Mouse (Mus musculus) R1 (cell line): Measurements from ENCODE around the gene Aldh1a1.

Source experiments
- DNase-seq: peaks from one replicate; pipeline ENCODE4 v3.0.0-alpha.2; 2018; ENCODE audit warnings: low read depth, low spot score

Aldh1a1 gene

GRCm38 (mm10) chr19:20653082-20653676 is 160.7 kb downstream of the Aldh1a1 start:
- DNase-seq: no peak

- DNase-seq: no peak
These were observed 161.8 kb downstream of the Aldh1a1 start for GRCm38 (mm10) chr19:20654141-20654873.

GRCm38 (mm10) chr19:20677697-20678355 is 185.3 kb downstream of the Aldh1a1 start:
- DNase-seq: no peak
